Mouse (Mus musculus) kidney, embryonic 16.5 days (tissue): ENCODE measurements around the gene Aak1. TPM values are rescaled to one million over a fixed set of nuclear protein-coding genes. Genes with fewer than 3 reads are reported as not detected.

Source experiments
- ATAC-seq: fragments of 200-750 bp; cut with Nextera tagmentation; 2 replicates; pipeline ENCODE4 v1.8.0; 2017; ENCODE audit warnings: moderate TSS enrichment; ENCODE audit not compliant: low FRiP score, low TSS enrichment
- H3K27ac ChIP-seq: fragments of 300-500 bp; sonication (generic); 2 replicates; pipeline ENCODE4 v1.5.1; 2014; ENCODE audit warnings: low read length
- H3K27me3 ChIP-seq: fragments of 300-500 bp; sonication (generic); 2 replicates; pipeline ENCODE4 v1.6.1; 2014; ENCODE audit warnings: low read length, control low read depth, mixed read lengths; ENCODE audit not compliant: insufficient read depth
- H3K36me3 ChIP-seq: fragments of 300-500 bp; sonication (generic); 2 replicates; pipeline ENCODE4 v1.6.1; 2014; ENCODE audit warnings: low read length, control low read depth, mixed read lengths; ENCODE audit not compliant: insufficient read depth
- H3K4me1 ChIP-seq: fragments of 300-500 bp; sonication (generic); 2 replicates; pipeline ENCODE4 v1.6.1; 2014; ENCODE audit warnings: low read length, control low read depth, mixed read lengths; ENCODE audit not compliant: insufficient read depth
- H3K4me2 ChIP-seq: fragments of 300-500 bp; sonication (generic); replicated peaks from 2 replicates; pipeline ENCODE4 v1.6.1; 2014; ENCODE audit warnings: low read depth, low read length
- H3K4me3 ChIP-seq: fragments of 300-500 bp; sonication (generic); 2 replicates; pipeline ENCODE4 v1.5.1; 2014; ENCODE audit warnings: mild to moderate bottlenecking, low read length
- H3K9ac ChIP-seq: fragments of 300-500 bp; sonication (generic); replicated peaks from 2 replicates; pipeline ENCODE4 v1.6.1; 2014; ENCODE audit warnings: low read length
- H3K9me3 ChIP-seq: fragments of 300-500 bp; sonication (generic); 2 replicates; pipeline ENCODE4 v1.6.1; 2016; ENCODE audit warnings: low read length, control low read depth
- WGBS: fragments of 180-500 bp; shearing (Covaris S2); extraction: QIAGEN DNeasy Blood & Tissue Kit; methylation state at CpG from one replicate; pipeline ENCODE4 v1.1.7; 2014; 5-methylcytosine and 5-hydroxymethylcytosine counted together
- polyA plus RNA-seq: library from polyadenylated mRNA; unstranded; fragments of >200 nt; fragmentation: Nextera tagmentation; extraction: Ambion mirVana; gene quantifications from 2 replicates; pipeline ENCODE4 v1.2.1, GENCODE M21; 2015

Gene Aak1
- polyA plus RNA-seq, 1 experiment from 2014 or later: 9.0 TPM

GRCm38 (mm10) chr6:86940966-86941365 lies 91.6 kb downstream of the Aak1 start:
- 96% methylated on average over 9 of the region's 9 CpGs for WGBS
- H3K27ac ChIP-seq: no peak overlapping the region
- no peak for ATAC-seq

GRCm38 (mm10) chr6:86947100-86947499 lies 97.8 kb downstream of the Aak1 start:
- ATAC-seq: no peak
- Histone ChIP-seq H3K4me2 (no peak overlapping the region), H3K36me3 (peaks cover 22% of the 10 kb centered on the region)

More at GRCm38 (mm10) chr6:86940966-86941365, 91.6 kb downstream of the Aak1 start:
- H3K4me3 ChIP-seq: no peak overlapping the region
- no peaks in the 10 kb centered on the region for H3K4me1 ChIP-seq
- H3K9me3 ChIP-seq: 0 out of 2 replicates have a peak, but pooled peaks cover under 1% of the 10 kb centered on the region
- H3K4me2 ChIP-seq: no peak overlapping the region
- H3K27me3 ChIP-seq: no peaks in the 10 kb centered on the region
- H3K36me3 ChIP-seq: peaks cover 44% of the 10 kb centered on the region
- no peak overlapping the region for H3K9ac ChIP-seq

GRCm38 (mm10) chr6:86948746-86949145 lies 99.4 kb downstream of the Aak1 start:
- peaks cover 24% of the 10 kb centered on the region for H3K36me3 ChIP-seq
- H3K9me3 ChIP-seq: no peaks in the 10 kb centered on the region
- no peak overlapping the region for H3K4me2 ChIP-seq
- no peak overlapping the region for H3K4me3 ChIP-seq
- no peaks in the 10 kb centered on the region for H3K27me3 ChIP-seq
- peaks cover 4% of the 10 kb centered on the region; the same call in 1 of the 2 replicates for H3K4me1 ChIP-seq
- H3K27ac ChIP-seq: no peak overlapping the region
- WGBS: 90% methylated on average over 2 of the region's 2 CpGs
- no peak overlapping the region for H3K9ac ChIP-seq
- no peak for ATAC-seq

More at GRCm38 (mm10) chr6:86947100-86947499, 97.8 kb downstream of the Aak1 start:
- no peaks in the 10 kb centered on the region for H3K27me3 ChIP-seq
- no peaks in the 10 kb centered on the region for H3K9me3 ChIP-seq
- peaks cover 4% of the 10 kb centered on the region; the same call in 1 of the 2 replicates for H3K4me1 ChIP-seq
- H3K9ac ChIP-seq: no peak overlapping the region
- no peak overlapping the region for H3K4me3 ChIP-seq
- 66% methylated on average over 8 of the region's 8 CpGs for WGBS
- H3K27ac ChIP-seq: no peak overlapping the region

DNA sequence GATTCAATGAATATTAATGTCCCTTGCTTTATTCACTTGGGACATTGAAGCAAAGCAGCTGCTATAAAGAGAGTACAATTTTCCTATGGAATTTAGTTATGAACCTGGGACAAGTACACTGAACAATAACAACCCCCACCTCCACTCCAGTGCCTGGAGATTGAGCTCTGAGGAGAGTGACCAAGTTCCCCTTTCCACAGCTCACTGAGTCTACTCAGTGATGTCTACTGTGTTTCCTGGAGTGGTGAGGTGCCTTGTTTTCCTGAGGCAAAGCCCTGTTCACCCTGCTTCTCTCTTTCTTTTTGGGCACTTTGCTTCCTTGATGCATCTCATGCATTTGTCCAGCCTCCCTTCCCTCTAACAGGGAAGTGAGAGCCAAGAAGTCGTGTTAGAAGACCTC lies 100.8 kb downstream of the Aak1 start:
- Histone ChIP-seq H3K4me1 (peaks cover 4% of the 10 kb centered on the region; the same call in 1 of the 2 replicates), H3K4me2 (no peak overlapping the region), H3K9me3 (no peaks in the 10 kb centered on the region), H3K27ac (no peak overlapping the region), H3K9ac (no peak overlapping the region), H3K4me3 (no peak overlapping the region), H3K36me3 (peaks cover 22% of the 10 kb centered on the region), H3K27me3 (no peaks in the 10 kb centered on the region)
- WGBS: 73% methylated on average over 1 of the region's 1 CpGs
- ATAC-seq: no peak

- H3K9ac ChIP-seq: no peak overlapping the region
- H3K4me2 ChIP-seq: no peak overlapping the region
- 86% methylated on average over 1 of the region's 1 CpGs for WGBS
- H3K36me3 ChIP-seq: peaks cover 20% of the 10 kb centered on the region
- no peak for ATAC-seq
- no peak overlapping the region for H3K27ac ChIP-seq
- peaks cover 4% of the 10 kb centered on the region; the same call in 1 of the 2 replicates for H3K4me1 ChIP-seq
- H3K9me3 ChIP-seq: no peaks in the 10 kb centered on the region
- H3K4me3 ChIP-seq: no peak overlapping the region
- H3K27me3 ChIP-seq: no peaks in the 10 kb centered on the region
Observed at GRCm38 (mm10) chr6:86950733-86951255, 101.5 kb downstream of the Aak1 start.

GRCm38 (mm10) chr6:86955741-86956140 lies 106.4 kb downstream of the Aak1 start:
- H3K36me3 ChIP-seq: peaks cover 39% of the 10 kb centered on the region
- ATAC-seq: no peak
- no peaks in the 10 kb centered on the region for H3K27me3 ChIP-seq
- H3K4me3 ChIP-seq: no peak overlapping the region
- no peak overlapping the region for H3K9ac ChIP-seq
- H3K9me3 ChIP-seq: no peaks in the 10 kb centered on the region
- H3K4me1 ChIP-seq: peaks cover 1% of the 10 kb centered on the region; the same call in 1 of the 2 replicates
- no peak overlapping the region for H3K27ac ChIP-seq
- 90% methylated on average over 3 of the region's 3 CpGs for WGBS
- H3K4me2 ChIP-seq: no peak overlapping the region

DNA sequence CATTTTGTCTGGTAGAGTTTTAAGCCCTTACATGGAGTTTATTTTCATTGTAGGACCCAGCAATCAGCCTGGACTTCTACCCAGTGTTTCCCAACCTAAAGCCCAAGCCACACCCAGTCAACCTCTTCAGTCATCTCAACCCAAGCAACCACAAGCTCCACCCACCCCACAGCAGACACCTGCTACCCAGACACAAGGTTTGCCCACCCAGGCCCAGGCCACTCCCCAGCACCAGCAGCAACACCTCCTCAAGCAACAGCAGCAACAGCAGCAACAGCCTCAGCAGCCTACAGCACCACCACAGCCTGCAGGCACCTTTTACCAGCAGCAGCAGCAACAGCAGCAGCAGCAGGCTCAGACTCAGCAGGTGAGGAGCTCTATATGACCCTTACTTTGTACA lies 106.9 kb downstream of the Aak1 start:
- Histone ChIP-seq H3K9ac (no peak overlapping the region), H3K36me3 (peaks cover 43% of the 10 kb centered on the region), H3K27ac (no peak overlapping the region), H3K27me3 (no peaks in the 10 kb centered on the region), H3K9me3 (no peaks in the 10 kb centered on the region), H3K4me3 (no peak overlapping the region), H3K4me1 (no peaks in the 10 kb centered on the region), H3K4me2 (no peak overlapping the region)
- ATAC-seq: no peak

DNA sequence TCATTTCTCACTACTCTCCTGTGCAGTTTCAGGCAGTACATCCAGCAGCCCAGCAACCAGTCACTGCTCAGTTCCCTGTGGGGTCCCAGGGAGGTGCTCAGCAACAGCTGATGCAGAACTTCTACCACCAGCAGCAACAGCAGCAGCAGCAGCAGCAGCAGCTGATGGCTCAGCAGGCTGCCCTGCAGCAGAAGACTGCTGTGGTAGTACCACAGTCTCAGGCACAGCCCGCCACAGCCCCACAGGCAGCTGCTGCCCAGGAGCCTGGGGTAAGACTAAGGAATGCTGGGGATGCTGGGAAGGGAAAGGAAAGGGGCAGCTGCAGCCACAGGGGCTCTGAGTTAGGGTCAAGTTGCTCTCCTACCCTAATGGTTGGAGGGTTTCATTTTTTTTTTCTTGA lies 109.7 kb downstream of the Aak1 start:
- 100% methylated on average over 1 of the region's 1 CpGs for WGBS
- Histone ChIP-seq H3K4me1 (no peaks in the 10 kb centered on the region), H3K27me3 (no peaks in the 10 kb centered on the region), H3K4me2 (no peak overlapping the region), H3K9ac (no peak overlapping the region), H3K27ac (no peak overlapping the region), H3K4me3 (no peak overlapping the region), H3K9me3 (no peaks in the 10 kb centered on the region), H3K36me3 (peaks cover 41% of the 10 kb centered on the region)
- no peak for ATAC-seq

DNA sequence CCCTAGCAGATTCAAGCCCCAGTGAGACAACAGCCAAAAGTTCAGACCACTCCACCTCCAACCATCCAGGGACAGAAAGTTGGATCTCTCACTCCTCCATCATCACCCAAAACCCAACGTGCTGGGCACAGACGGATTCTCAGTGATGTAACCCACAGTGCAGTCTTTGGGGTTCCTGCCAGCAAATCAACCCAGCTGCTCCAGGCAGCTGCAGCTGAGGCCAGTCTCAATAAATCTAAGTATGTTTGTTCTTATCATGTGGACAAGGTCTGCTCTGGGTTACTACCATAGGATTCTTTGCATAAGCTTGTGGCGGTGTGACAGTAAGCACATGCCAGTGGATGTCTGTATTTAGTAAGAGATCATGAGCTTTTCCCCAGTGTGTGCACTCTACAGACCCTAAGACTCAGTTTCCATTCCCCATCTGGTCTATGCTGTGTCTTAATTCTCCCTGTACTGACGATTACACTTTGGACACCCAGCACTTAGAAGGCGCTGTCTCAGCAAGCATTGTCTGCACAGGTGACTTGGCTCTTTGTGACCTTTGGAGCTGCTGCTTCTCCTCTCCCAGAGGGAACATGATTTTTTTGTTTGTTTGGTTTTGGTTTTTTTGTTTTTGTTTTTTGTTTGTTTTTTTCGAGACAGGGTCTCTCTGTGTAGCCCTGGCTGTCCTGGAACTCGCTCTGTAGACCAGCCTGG lies 114.8 kb downstream of the Aak1 start:
- ATAC-seq: no peak
- Histone ChIP-seq H3K27me3 (no peaks in the 10 kb centered on the region), H3K27ac (no peak overlapping the region), H3K4me1 (no peaks in the 10 kb centered on the region), H3K9ac (no peak overlapping the region), H3K9me3 (no peaks in the 10 kb centered on the region), H3K36me3 (peaks cover 52% of the 10 kb centered on the region), H3K4me2 (no peak overlapping the region), H3K4me3 (no peak overlapping the region)
- WGBS: 82% methylated on average over 7 of the region's 7 CpGs

GRCm38 (mm10) chr6:86967166-86967565 lies 117.8 kb downstream of the Aak1 start:
- H3K36me3 ChIP-seq: peaks cover 43% of the 10 kb centered on the region
- H3K4me3 ChIP-seq: no peak overlapping the region
- 81% methylated on average over 2 of the region's 2 CpGs for WGBS
- ATAC-seq: no peak
- no peaks in the 10 kb centered on the region for H3K27me3 ChIP-seq
- no peak overlapping the region for H3K27ac ChIP-seq
- no peak overlapping the region for H3K4me2 ChIP-seq
- H3K9me3 ChIP-seq: no peaks in the 10 kb centered on the region
- H3K4me1 ChIP-seq: no peaks in the 10 kb centered on the region
- no peak overlapping the region for H3K9ac ChIP-seq
